Mouse (Mus musculus): ENCODE results near the gene Greb1. TPM values are rescaled to one million over a fixed set of nuclear protein-coding genes. Genes with fewer than 3 reads are reported as not detected.

The Greb1 gene
- polyA plus RNA-seq (2015; fragmentation: Nextera tagmentation; extraction: Ambion mirVana): 0.17 and 0.53 TPM in 2 replicates

GRCm38 (mm10) chr12:16800259-16800958 is at the start of gene Greb1:
TSS of gene Greb1 (minus strand) at chr12:16800886.

GRCm38 (mm10) chr12:16810525-16811431 is 10.1 kb upstream of the Greb1 start, which contains the start of gene E2f6:
TSS of gene E2f6 (plus strand) at chr12:16810963.

GRCm38 (mm10) chr12:16653332-16654093 is 147.2 kb downstream of the Greb1 start, which contains the start of gene Ntsr2:
TSS of gene Ntsr2 (plus strand) at chr12:16653382.

Small RNA genes lying within 50 kb of the gene (microRNA-seq; reads per million reads assigned to microRNA genes)
- gene Gm44305: 0 reads per million in 2 experiments

Other genes starting within 250 kb of the Greb1 start
- gene Lpin1, start 189.9 kb downstream of the Greb1 start, polyA plus RNA-seq (2015; fragmentation: Nextera tagmentation; extraction: Ambion mirVana): 10.3 and 13.7 TPM in 2 replicates
- gene Ntsr2, start 147.5 kb downstream of the Greb1 start, polyA plus RNA-seq (2015; fragmentation: Nextera tagmentation; extraction: Ambion mirVana): 0.56 and 0.88 TPM in 2 replicates
- 44.9 and 45.4 TPM in 2 replicates for gene E2f6, start 10.1 kb upstream of the Greb1 start, polyA plus RNA-seq (2015; fragmentation: Nextera tagmentation; extraction: Ambion mirVana)
- gene Rock2, start 94.0 kb upstream of the Greb1 start, polyA plus RNA-seq (2015; fragmentation: Nextera tagmentation; extraction: Ambion mirVana): 26.7 and 30.9 TPM in 2 replicates
- 3.0 and 6.1 TPM in 2 replicates for gene Pqlc3, start 199.5 kb upstream of the Greb1 start, polyA plus RNA-seq (2015; fragmentation: Nextera tagmentation; extraction: Ambion mirVana)
- 0.09 and 0.13 TPM in 2 replicates for gene 2410004P03Rik, start 210.8 kb upstream of the Greb1 start, polyA plus RNA-seq (2015; fragmentation: Nextera tagmentation; extraction: Ambion mirVana)